Mouse (Mus musculus): ENCODE measurements at regions not wholly inside any gene's neighbourhood (a gene's known extent, or its start where the extent isn't known, plus 50 kb on each side); places are given as distances from the start of the nearest gene placed in this dataset.

- H3K4me3 ChIP-seq (ENCODE audit: low read depth, low read length) = no peak overlapping the region
- H3K36me3 ChIP-seq (ENCODE audit: control insufficient read depth, insufficient read depth, low read length) = no peaks in the 10 kb centered on the region
- no peaks in the 10 kb centered on the region for H3K4me1 ChIP-seq (ENCODE audit: control insufficient read depth, insufficient read depth, low read length)
- H3K9me3 ChIP-seq (replicated peaks; ENCODE audit: control insufficient read depth, low read length) = no peaks in the 10 kb centered on the region
- WGBS (ENCODE audit: insufficient replicate concordance) = 67% methylated on average over 8 of the region's 8 CpGs
- H3K9ac ChIP-seq (ENCODE audit: low read depth, low read length) = no peak overlapping the region
- no peak overlapping the region for H3K4me2 ChIP-seq
- H3K27ac ChIP-seq (ENCODE audit: low read depth, low read length) = no peak overlapping the region
- ATAC-seq (replicated peaks; ENCODE audit: insufficient number of reproducible peaks, low FRiP score, low TSS enrichment) = no peak
- H3K27me3 ChIP-seq (ENCODE audit: control insufficient read depth, insufficient read depth, low read length) = peaks cover 4% of the 10 kb centered on the region; the same call in 1 of the 2 replicates
These were observed 200.1 kb downstream of the Bcor start for GRCm38 (mm10) chrX:11959871-11960552.

GRCm38 (mm10) chrX:11961350-11961749 is 198.8 kb downstream of the Bcor start:
- Histone ChIP-seq H3K9me3 (replicated peaks; ENCODE audit: control insufficient read depth, low read length) (no peaks in the 10 kb centered on the region), H3K27ac (ENCODE audit: low read depth, low read length) (no peak overlapping the region), H3K4me3 (ENCODE audit: low read depth, low read length) (no peak overlapping the region), H3K4me2 (no peak overlapping the region), H3K36me3 (ENCODE audit: control insufficient read depth, insufficient read depth, low read length) (no peaks in the 10 kb centered on the region), H3K9ac (ENCODE audit: low read depth, low read length) (no peak overlapping the region), H3K4me1 (ENCODE audit: control insufficient read depth, insufficient read depth, low read length) (no peaks in the 10 kb centered on the region), H3K27me3 (ENCODE audit: control insufficient read depth, insufficient read depth, low read length) (peaks cover 9% of the 10 kb centered on the region; the same call in 1 of the 2 replicates)
- no peak for ATAC-seq (replicated peaks; ENCODE audit: insufficient number of reproducible peaks, low FRiP score, low TSS enrichment)
- 6% methylated on average over 1 of the region's 2 CpGs for WGBS (ENCODE audit: insufficient replicate concordance)

- Histone ChIP-seq H3K4me3 (ENCODE audit: low read depth, low read length) (no peak overlapping the region), H3K27me3 (ENCODE audit: control insufficient read depth, insufficient read depth, low read length) (peaks cover 12% of the 10 kb centered on the region; the same call in 1 of the 2 replicates), H3K27ac (ENCODE audit: low read depth, low read length) (no peak overlapping the region), H3K9ac (ENCODE audit: low read depth, low read length) (no peak overlapping the region), H3K9me3 (replicated peaks; ENCODE audit: control insufficient read depth, low read length) (no peaks in the 10 kb centered on the region), H3K4me2 (no peak overlapping the region), H3K36me3 (ENCODE audit: control insufficient read depth, insufficient read depth, low read length) (no peaks in the 10 kb centered on the region), H3K4me1 (ENCODE audit: control insufficient read depth, insufficient read depth, low read length) (no peaks in the 10 kb centered on the region)
- no peak for ATAC-seq (replicated peaks; ENCODE audit: insufficient number of reproducible peaks, low FRiP score, low TSS enrichment)
- 86% methylated on average over 3 of the region's 3 CpGs for WGBS (ENCODE audit: insufficient replicate concordance)
These were observed 195.7 kb downstream of the Bcor start for GRCm38 (mm10) chrX:11964428-11964827.

GRCm38 (mm10) chrX:11978679-11979078 is 181.5 kb downstream of the Bcor start:
- Histone ChIP-seq H3K4me2 (no peak overlapping the region), H3K27me3 (ENCODE audit: control insufficient read depth, insufficient read depth, low read length) (peaks cover 13% of the 10 kb centered on the region; the same call in 1 of the 2 replicates), H3K27ac (ENCODE audit: low read depth, low read length) (no peak overlapping the region), H3K4me1 (ENCODE audit: control insufficient read depth, insufficient read depth, low read length) (no peaks in the 10 kb centered on the region), H3K4me3 (ENCODE audit: low read depth, low read length) (no peak overlapping the region), H3K9me3 (replicated peaks; ENCODE audit: control insufficient read depth, low read length) (no peaks in the 10 kb centered on the region), H3K9ac (ENCODE audit: low read depth, low read length) (no peak overlapping the region), H3K36me3 (ENCODE audit: control insufficient read depth, insufficient read depth, low read length) (no peaks in the 10 kb centered on the region)
- WGBS (ENCODE audit: insufficient replicate concordance) = 71% methylated on average over 4 of the region's 4 CpGs
- ATAC-seq (replicated peaks; ENCODE audit: insufficient number of reproducible peaks, low FRiP score, low TSS enrichment) = no peak

- peaks cover 14% of the 10 kb centered on the region for H3K27me3 ChIP-seq (ENCODE audit: control insufficient read depth, insufficient read depth, low read length)
- no peak for ATAC-seq (replicated peaks; ENCODE audit: insufficient number of reproducible peaks, low FRiP score, low TSS enrichment)
- H3K36me3 ChIP-seq (ENCODE audit: control insufficient read depth, insufficient read depth, low read length) = no peaks in the 10 kb centered on the region
- no peaks in the 10 kb centered on the region for H3K9me3 ChIP-seq (replicated peaks; ENCODE audit: control insufficient read depth, low read length)
- 0 out of 2 replicates have a peak, but pooled peaks cover 2% of the 10 kb centered on the region for H3K4me1 ChIP-seq (ENCODE audit: control insufficient read depth, insufficient read depth, low read length)
- no peak overlapping the region for H3K27ac ChIP-seq (ENCODE audit: low read depth, low read length)
- H3K4me2 ChIP-seq = no peak overlapping the region
- 73% methylated on average over 1 of the region's 1 CpGs for WGBS (ENCODE audit: insufficient replicate concordance)
- H3K9ac ChIP-seq (ENCODE audit: low read depth, low read length) = no peak overlapping the region
- H3K4me3 ChIP-seq (ENCODE audit: low read depth, low read length) = no peak overlapping the region
These were observed 176.9 kb downstream of the Bcor start for GRCm38 (mm10) chrX:11983276-11983675.
